Mouse (Mus musculus) ES-E14 (cell line): ENCODE data around the gene Ubqln3.

Experiments
- HCFC1 ChIP-seq: IDR thresholded peaks from 2 replicates; pipeline ENCODE4 v1.6.1; 2012; ENCODE audit warnings: low read length, inconsistent platforms, borderline replicate concordance; ENCODE audit not compliant: insufficient read depth
- MAFK ChIP-seq: IDR thresholded peaks from 2 replicates; pipeline ENCODE4 v1.6.1; 2014; ENCODE audit warnings: mild to moderate bottlenecking, low read depth, low read length, inconsistent platforms; ENCODE audit not compliant: insufficient read depth

DNA sequence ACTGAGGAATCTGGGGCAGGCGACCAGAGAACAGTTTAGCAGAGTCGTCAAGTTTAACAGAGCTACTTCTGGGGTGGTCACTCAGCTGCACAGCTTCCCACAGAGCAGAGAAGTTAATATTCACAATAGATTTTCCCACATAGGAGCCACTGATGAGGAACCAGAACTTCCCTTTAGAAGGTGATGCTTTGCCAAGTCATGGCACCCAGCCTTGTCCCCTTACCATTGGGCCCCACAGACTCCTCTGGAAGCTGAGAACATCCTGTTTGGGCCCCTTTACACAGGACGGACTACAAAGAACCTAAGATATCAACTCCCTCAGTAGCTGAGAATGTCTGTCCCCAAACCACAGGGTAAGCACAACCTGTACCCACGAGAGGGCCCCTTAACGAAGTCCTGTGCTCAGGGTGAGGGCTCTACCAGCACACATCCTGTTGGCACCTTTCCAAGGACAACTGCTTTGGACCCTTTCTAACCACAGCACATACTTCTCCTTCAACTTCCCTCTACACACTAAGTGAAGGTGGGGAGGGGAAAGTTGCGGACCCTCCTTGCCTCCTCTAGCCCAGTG, 26.6 kb upstream of the Ubqln3 start:
- TF ChIP-seq MAFK (no peak), HCFC1 (no peak)
